Mouse (Mus musculus) midbrain, embryonic 10.5 days (tissue): Measurements from ENCODE around the gene Pcnx4. TPM values are rescaled to one million over a fixed set of nuclear protein-coding genes. Genes with fewer than 3 reads are reported as not detected.
"Not testable (repeated sequence)": the region's sequence is repeated elsewhere in the genome, so short reads cannot be mapped to it uniquely, and the experiment has no call there.

Experiments used
- DNase-seq: peaks from one replicate; pipeline ENCODE4 v3.0.0-alpha.2; 2017; ENCODE audit warnings: low spot score
- H3K27ac ChIP-seq: fragments of 300-500 bp; sonication (generic); replicated peaks from 2 replicates; pipeline ENCODE4 v1.5.1; 2016; ENCODE audit warnings: mild to moderate bottlenecking
- H3K27me3 ChIP-seq: fragments of 300-500 bp; sonication (generic); 2 replicates; pipeline ENCODE4 v1.6.1; 2016; ENCODE audit warnings: low read depth, mild to moderate bottlenecking; ENCODE audit not compliant: poor library complexity, severe bottlenecking
- H3K36me3 ChIP-seq: fragments of 300-500 bp; sonication (generic); 2 replicates; pipeline ENCODE4 v1.6.1; 2016; ENCODE audit warnings: mild to moderate bottlenecking, moderate library complexity
- H3K4me1 ChIP-seq: fragments of 300-500 bp; sonication (generic); 2 replicates; pipeline ENCODE4 v1.6.1; 2016
- H3K4me3 ChIP-seq: fragments of 300-500 bp; sonication (generic); 2 replicates; pipeline ENCODE4 v1.5.1; 2016; ENCODE audit warnings: mild to moderate bottlenecking, moderate library complexity
- H3K9me3 ChIP-seq: fragments of 300-500 bp; sonication (generic); replicated peaks from 2 replicates; pipeline ENCODE4 v1.6.1; 2016; ENCODE audit warnings: mild to moderate bottlenecking
- WGBS: fragments of 180-500 bp; shearing (Covaris S2); methylation state at CpG from one replicate; pipeline ENCODE4 v1.1.7; 2016; 5-methylcytosine and 5-hydroxymethylcytosine counted together
- polyA plus RNA-seq: library from polyadenylated mRNA; unstranded; fragments of >200 nt; fragmentation: Nextera tagmentation; extraction: Ambion mirVana; gene quantifications from 2 replicates; pipeline ENCODE4 v1.2.1, GENCODE M21; 2016

Pcnx4 gene
- polyA plus RNA-seq, 1 experiment from 2014 or later = 13.4 TPM

DNA sequence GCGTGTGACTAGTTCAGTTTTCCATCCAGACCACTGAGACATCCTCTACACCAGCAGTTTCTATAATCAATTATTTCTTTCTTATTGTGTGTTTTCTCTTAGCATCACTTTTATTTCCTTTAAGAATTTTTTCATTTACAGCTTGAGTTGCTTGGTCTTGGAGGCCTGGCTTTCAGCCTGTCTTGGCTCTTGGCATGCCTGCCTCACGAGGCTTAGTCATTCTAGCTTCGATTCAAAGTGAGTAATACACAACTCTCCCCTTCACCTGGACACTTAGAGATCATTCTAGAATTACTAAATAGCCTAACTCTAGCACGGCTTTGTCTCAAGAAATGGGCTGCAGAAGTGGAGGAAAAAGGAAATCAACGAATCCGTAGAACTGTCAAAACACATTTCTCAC lies 2.2 kb upstream of the Pcnx4 start:
- no peak overlapping the region for H3K4me3 ChIP-seq
- WGBS = 91% methylated on average over 6 of the region's 6 CpGs
- H3K9me3 ChIP-seq = no peaks in the 10 kb centered on the region
- DNase-seq = no peak
- H3K27me3 ChIP-seq = no peaks in the 10 kb centered on the region
- no peak overlapping the region for H3K27ac ChIP-seq
- peaks cover 4% of the 10 kb centered on the region; the same call in 1 of the 2 replicates for H3K36me3 ChIP-seq
- peaks cover 20% of the 10 kb centered on the region for H3K4me1 ChIP-seq

DNA sequence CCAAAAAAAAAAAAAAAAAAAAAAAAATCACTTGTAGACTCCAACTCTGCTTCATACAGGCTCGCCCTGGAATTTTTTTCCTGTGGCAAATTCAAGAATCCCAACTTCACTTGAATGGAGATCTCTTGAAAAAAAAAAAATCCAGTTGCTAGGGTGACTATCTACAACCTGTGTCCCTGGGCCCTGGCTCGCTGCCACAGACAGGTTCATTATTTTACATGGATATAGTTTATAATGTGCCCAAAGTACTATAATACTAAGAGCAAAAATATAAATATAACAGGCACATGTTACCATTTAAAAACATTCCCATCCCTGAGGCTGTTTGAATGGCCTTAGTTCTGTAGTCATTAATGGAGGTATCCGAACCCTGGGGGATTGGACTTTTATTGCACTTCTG lies 584 bp upstream of the Pcnx4 start:
- WGBS = 51% methylated on average over 3 of the region's 3 CpGs
- no peaks in the 10 kb centered on the region for H3K9me3 ChIP-seq
- H3K27me3 ChIP-seq = no peaks in the 10 kb centered on the region
- H3K36me3 ChIP-seq = peaks cover 10% of the 10 kb centered on the region
- H3K4me1 ChIP-seq = peaks cover 20% of the 10 kb centered on the region
- H3K4me3 ChIP-seq = peak overlapping the region; percentile 73
- DNase-seq = no peak
- peak overlapping the region; percentile 86 for H3K27ac ChIP-seq

DNA sequence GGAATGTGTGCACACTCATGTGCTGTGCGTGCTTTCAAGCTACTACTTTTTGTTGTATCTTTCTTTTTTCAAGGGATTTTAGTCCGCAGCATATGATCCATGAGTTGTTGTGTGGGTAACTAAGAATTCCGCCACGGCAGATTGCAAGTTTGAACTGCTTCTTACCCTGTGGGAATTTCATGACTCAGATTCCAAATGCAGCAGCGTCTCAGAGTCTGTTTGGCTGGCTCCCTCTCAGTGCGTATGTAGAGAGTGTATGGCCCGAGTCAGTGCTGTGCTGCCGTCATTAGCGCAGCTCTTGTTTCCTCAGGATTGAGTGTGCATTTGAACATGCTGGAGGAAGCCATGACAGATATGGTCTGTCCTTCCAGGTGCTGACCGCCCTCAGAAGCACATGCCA lies 2.4 kb downstream of the Pcnx4 start:
- DNase-seq = no peak
- WGBS = 95% methylated on average over 10 of the region's 10 CpGs
- H3K36me3 ChIP-seq = peaks cover 33% of the 10 kb centered on the region
- H3K4me1 ChIP-seq = peaks cover 20% of the 10 kb centered on the region
- H3K4me3 ChIP-seq = no peak overlapping the region
- H3K27ac ChIP-seq = no peak overlapping the region
- no peaks in the 10 kb centered on the region for H3K9me3 ChIP-seq
- H3K27me3 ChIP-seq = no peaks in the 10 kb centered on the region

DNA sequence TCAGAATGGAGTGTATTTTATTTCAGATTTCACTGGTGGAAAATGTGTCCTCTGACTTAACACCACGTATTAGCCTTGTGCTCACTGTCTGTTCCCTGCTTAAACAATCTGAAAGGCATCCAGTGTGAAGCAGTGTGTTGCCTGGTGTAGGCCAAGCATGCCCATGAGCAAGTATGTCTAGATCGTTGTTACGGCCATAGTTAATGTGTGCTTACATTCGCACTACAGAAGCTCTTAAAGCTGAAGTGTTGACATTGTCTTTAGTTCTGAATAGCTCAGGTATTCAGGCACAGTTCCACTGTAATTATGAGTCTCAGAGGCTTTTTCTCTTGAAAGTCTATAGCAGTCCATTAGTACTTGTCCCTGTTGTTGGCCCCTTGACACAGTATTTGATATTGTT lies 18.2 kb downstream of the Pcnx4 start:
- Histone ChIP-seq H3K9me3 (no peaks in the 10 kb centered on the region), H3K4me3 (no peak overlapping the region), H3K27me3 (no peaks in the 10 kb centered on the region), H3K4me1 (peaks cover 2% of the 10 kb centered on the region; the same call in 1 of the 2 replicates), H3K27ac (no peak overlapping the region), H3K36me3 (peaks cover 17% of the 10 kb centered on the region)
- DNase-seq = no peak
- 87% methylated on average over 4 of the region's 4 CpGs for WGBS

DNA sequence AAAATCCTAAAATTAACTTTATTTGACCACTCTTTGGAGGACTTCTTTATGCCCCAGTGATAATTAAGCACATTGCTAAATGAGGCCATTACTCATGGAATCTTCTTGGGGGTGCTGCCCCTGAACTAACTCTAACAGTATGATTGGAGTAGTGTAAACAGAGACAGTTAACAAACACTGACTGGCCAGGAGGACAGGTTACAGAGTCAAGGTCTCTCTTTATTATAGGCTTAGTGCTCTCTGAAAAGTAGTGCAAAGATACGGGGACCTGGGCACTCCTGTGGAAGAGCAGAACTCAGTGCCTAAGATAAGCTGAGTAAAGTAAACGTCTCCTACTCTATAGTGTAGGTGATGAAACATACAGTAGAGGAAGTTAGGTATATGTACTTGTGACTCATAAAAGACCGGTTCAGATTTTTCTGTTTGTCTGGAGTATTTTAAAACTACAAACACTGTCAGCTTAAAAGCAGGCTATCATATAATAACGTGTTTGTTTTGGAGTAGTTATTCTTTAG lies 28.2 kb downstream of the Pcnx4 start:
- Histone ChIP-seq H3K4me3 (no peak overlapping the region), H3K36me3 (peaks cover 3% of the 10 kb centered on the region; the same call in 1 of the 2 replicates), H3K9me3 (no peaks in the 10 kb centered on the region), H3K4me1 (no peaks in the 10 kb centered on the region), H3K27me3 (no peaks in the 10 kb centered on the region), H3K27ac (no peak overlapping the region)
- no peak for DNase-seq
- 89% methylated on average over 4 of the region's 4 CpGs for WGBS

DNA sequence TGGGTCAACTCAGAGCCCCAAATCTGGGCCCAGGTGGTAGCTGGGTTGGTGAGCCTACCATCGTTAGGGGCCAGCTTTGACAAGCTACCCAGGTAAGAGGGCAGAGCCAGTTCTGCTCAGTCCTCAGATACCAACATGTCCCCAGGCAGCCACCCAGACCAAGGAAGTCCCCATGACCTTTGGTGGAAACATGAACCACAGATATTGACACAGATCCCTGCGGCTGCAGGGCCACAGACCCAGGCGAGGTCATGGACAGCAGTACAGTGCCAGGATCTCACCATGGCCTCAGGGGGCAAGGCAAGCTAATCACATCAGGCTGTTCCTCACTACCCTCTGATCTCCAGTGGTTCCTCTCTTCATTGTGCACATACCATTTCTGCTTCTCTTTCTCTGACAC lies 45.8 kb downstream of the Pcnx4 start:
- Histone ChIP-seq H3K9me3 (peaks cover 8% of the 10 kb centered on the region; the same call in 1 of the 2 replicates), H3K27me3 (no peaks in the 10 kb centered on the region), H3K36me3 (0 out of 2 replicates have a peak, but pooled peaks cover 13% of the 10 kb centered on the region), H3K4me3 (no peak overlapping the region), H3K4me1 (no peaks in the 10 kb centered on the region), H3K27ac (no peak overlapping the region)
- DNase-seq = no peak
- WGBS = 92% methylated on average over 3 of the region's 3 CpGs

DNA sequence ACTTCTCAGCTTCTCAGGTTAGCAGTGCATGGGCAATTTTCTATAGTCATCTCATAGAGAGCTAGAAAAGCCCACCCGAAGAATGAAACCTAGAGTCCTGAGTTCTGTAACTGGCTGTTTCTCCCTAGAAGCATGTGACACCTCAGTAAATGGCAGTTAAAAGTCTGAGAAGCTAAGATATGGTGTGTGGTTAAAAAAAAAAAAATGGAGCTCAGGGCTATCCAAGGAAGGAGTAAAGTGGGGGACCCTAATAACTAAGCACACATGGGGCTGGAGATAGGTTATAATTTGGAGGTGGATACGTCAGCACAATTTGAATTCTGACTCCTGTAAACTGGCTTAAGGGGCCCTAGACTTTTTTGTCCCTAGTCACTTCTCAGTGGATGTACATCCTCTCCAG lies 46.9 kb downstream of the Pcnx4 start:
- no peak for DNase-seq
- H3K4me3 ChIP-seq = no peak overlapping the region
- 93% methylated on average over 2 of the region's 2 CpGs for WGBS
- H3K27me3 ChIP-seq = no peaks in the 10 kb centered on the region
- H3K27ac ChIP-seq = no peak overlapping the region
- no peaks in the 10 kb centered on the region for H3K4me1 ChIP-seq
- H3K36me3 ChIP-seq = 0 out of 2 replicates have a peak, but pooled peaks cover 13% of the 10 kb centered on the region
- H3K9me3 ChIP-seq = peaks cover 8% of the 10 kb centered on the region; the same call in 1 of the 2 replicates

DNA sequence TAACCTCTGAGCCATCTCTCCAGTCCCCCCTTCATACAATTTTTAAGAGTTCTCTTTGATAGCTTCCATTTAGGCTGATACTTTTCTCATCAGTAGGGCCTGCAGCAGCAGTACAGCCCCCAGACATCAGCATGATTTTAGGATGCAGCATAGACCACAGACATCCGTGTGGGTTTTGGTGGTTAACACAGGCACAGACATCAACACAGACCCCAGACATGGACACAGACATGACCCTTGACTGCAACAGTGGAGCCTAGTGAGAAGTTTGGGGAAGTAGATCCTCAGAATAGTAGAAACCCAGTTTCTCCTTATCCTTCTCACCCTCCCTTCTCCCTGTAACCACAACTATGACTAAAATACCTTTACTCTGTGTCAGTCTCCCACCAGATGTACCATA lies 49.2 kb downstream of the Pcnx4 start:
- no peaks in the 10 kb centered on the region for H3K27me3 ChIP-seq
- no peak for DNase-seq
- no peaks in the 10 kb centered on the region for H3K4me1 ChIP-seq
- H3K36me3 ChIP-seq = 0 out of 2 replicates have a peak, but pooled peaks cover 4% of the 10 kb centered on the region
- H3K27ac ChIP-seq = no peak overlapping the region
- 86% methylated on average over 1 of the region's 1 CpGs for WGBS
- peaks cover 8% of the 10 kb centered on the region; the same call in 1 of the 2 replicates for H3K9me3 ChIP-seq
- H3K4me3 ChIP-seq = no peak overlapping the region

DNA sequence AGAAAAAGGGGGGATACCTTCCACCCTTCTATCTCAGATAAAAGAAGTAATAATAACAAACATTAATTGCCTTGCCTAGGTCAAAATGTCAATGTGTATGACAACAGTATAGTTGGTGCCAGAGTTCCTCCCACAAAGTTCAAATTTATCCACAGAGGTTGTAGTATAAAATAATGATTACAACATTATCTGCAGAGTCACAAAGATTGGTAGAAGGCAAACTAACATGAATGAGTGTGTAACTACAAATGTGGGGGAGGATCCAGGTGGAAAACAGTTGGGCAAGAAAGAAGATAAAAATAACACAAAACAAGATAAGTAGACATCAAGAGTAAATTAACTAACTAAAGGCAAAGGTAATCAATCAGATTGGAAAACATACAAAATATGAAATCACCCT lies 56.8 kb downstream of the Pcnx4 start:
- H3K27ac ChIP-seq = no peak overlapping the region
- no peaks in the 10 kb centered on the region for H3K27me3 ChIP-seq
- no peak for DNase-seq
- no peaks in the 10 kb centered on the region for H3K9me3 ChIP-seq
- H3K36me3 ChIP-seq = no peaks in the 10 kb centered on the region
- no peak overlapping the region for H3K4me3 ChIP-seq
- H3K4me1 ChIP-seq = no peaks in the 10 kb centered on the region

DNA sequence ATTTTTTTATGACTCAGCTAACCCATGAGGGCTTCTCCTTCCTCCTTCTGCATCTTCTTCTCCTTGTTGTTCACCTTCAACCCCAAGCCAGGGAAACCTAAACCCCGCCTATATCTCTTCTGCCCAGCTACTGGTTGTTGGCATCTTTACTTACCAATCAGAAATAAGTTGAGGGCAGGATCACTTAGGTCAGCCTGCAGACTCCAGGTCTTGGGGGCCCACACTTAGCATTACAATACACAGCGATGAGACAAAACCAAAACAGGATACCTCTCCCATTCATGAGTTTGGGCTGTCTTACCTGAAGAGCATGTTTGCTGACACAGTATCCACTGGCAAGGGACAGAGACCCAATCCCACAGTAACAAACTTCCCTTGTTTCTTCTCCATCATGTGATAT lies 57.8 kb downstream of the Pcnx4 start:
- no peaks in the 10 kb centered on the region for H3K36me3 ChIP-seq
- H3K4me1 ChIP-seq = no peaks in the 10 kb centered on the region
- DNase-seq = no peak
- H3K4me3 ChIP-seq = no peak overlapping the region
- WGBS = 59% methylated on average over 2 of the region's 2 CpGs
- no peaks in the 10 kb centered on the region for H3K27me3 ChIP-seq
- no peak overlapping the region for H3K27ac ChIP-seq
- H3K9me3 ChIP-seq = no peaks in the 10 kb centered on the region

DNA sequence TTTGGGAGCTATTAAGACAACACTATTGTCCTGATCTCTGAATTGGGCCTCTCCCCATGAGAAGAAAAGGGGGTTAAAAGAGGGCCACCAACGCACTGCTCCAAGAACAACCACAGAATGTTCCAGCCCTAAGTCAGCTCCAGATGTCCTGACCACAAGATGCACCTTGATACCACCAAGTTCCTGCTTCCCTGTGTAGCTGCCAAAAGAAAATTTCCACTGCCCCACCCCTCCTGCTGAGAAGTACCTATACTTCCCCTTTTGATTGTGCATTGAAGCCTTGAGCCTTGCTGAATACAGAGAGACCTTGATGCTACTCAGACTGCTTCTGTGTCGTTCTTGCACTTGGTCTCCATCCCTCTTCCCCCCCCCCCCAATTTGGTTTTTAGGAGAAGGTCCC lies 62.5 kb downstream of the Pcnx4 start:
- WGBS = 88% methylated on average over 2 of the region's 2 CpGs
- not testable (repeated sequence) for H3K9me3 ChIP-seq, H3K27me3 ChIP-seq, H3K36me3 ChIP-seq, H3K4me1 ChIP-seq, H3K4me3 ChIP-seq, H3K27ac ChIP-seq, DNase-seq

DNA sequence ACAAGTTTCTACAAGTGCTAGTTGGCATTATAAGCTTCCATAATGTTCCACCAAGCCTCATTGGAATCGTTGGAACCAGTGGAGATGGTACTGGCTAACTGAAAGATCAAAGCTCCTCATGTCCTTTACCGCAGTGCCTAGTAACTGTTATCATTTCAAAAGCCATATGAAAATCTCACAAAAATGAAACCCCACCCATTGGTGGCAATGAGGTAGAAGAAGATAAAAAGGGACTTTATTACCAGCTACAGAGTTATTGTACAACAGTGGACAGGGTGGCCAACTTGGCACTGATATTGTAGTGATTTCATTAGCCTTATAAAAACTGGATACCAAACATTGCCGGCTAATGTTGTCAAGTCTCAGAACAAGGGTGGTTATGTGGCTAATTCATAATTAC lies 75.9 kb downstream of the Pcnx4 start:
- no peaks in the 10 kb centered on the region for H3K27me3 ChIP-seq
- H3K27ac ChIP-seq = no peak overlapping the region
- no peaks in the 10 kb centered on the region for H3K36me3 ChIP-seq
- DNase-seq = no peak
- 87% methylated on average over 3 of the region's 3 CpGs for WGBS
- no peaks in the 10 kb centered on the region for H3K4me1 ChIP-seq
- H3K9me3 ChIP-seq = no peaks in the 10 kb centered on the region
- H3K4me3 ChIP-seq = no peak overlapping the region

DNA sequence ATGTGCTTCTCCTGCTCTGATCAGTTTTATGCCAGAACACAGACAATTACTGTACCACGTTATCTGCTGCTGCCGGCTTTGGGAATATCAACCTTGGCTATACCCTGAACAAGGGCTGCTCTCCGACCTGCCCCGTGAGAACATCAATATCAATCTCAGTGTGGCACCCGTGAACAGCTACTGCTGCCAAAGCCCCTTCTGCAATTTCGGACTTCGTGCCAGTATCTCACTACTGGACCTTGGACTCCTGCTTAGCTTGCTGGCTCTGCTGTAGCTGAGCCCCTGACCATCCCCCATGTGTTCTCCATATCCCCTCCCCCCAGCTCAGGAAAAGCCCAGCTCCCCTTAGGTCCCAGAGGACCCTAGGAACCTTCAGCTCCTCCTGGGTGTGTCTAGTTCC lies 84.7 kb downstream of the Pcnx4 start:
- H3K27me3 ChIP-seq = no peaks in the 10 kb centered on the region
- 90% methylated on average over 7 of the region's 7 CpGs for WGBS
- H3K36me3 ChIP-seq = no peaks in the 10 kb centered on the region
- no peak overlapping the region for H3K4me3 ChIP-seq
- DNase-seq = no peak
- H3K27ac ChIP-seq = no peak overlapping the region
- H3K9me3 ChIP-seq = no peaks in the 10 kb centered on the region
- H3K4me1 ChIP-seq = no peaks in the 10 kb centered on the region

DNA sequence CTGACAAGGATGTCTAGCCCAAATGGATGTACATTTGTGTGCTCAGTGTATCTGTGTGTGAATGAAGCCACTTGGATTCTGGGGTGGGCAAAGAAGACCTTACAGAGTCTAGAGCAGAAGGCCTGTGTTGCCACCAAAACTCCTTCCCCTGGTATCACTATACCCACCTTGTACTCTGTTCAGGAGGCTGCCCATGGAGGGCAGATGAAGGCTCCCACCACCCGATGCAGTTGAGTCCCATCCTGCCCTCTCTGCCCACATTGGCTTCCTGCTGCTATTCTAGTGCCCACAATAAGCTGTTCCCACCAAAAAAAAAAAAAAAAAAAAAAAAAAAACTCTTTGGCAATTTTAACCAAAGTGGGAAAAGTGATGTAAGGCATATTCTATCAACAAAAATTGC lies 85.3 kb downstream of the Pcnx4 start:
- Histone ChIP-seq H3K4me3 (no peak overlapping the region), H3K27ac (no peak overlapping the region), H3K36me3 (no peaks in the 10 kb centered on the region), H3K4me1 (no peaks in the 10 kb centered on the region), H3K9me3 (no peaks in the 10 kb centered on the region), H3K27me3 (no peaks in the 10 kb centered on the region)
- no peak for DNase-seq
- 92% methylated on average over 1 of the region's 1 CpGs for WGBS
